Mouse (Mus musculus): ENCODE measurements around the gene Haus6. TPM values are rescaled to one million over a fixed set of nuclear protein-coding genes. Genes with fewer than 3 reads are reported as not detected.

The Haus6 gene
- polyA plus RNA-seq, 1 experiment from 2014 or later: 7.6 TPM

DNA sequence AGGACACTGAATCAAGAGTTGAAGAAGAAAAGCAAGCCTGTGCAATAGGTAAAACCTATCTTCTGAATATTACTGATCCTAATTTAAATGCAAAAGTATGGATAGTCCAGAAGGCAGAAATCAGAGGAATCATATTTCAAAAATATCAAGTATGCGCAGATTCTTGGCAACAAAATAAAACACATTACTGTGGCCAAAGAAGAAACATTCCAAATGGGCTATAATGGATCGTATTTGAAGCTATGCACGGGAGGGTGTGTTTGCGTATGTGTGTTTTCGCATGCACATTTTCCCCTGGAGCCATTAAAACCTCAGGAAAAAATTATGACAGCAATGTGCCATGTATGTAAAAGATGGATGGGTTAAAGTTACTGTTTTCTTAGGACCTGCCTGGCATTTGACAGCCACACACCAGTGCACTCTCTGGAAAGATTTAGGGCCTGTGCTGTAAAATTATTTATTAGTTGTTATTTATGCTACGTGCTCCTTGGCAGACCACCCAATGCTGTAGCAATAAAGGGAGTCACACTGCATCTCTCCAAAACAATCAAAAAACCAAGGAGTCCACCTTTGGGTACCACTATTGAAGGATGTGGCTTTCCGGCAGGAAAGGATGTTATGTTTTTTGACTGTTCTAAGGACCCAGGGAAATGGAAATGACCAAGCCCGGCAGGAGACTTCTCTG lies 78.3 kb downstream of the Haus6 start:
- Histone ChIP-seq H3K36me3 (no peaks in the 10 kb centered on the region), H3K4me2 (no peak overlapping the region), H3K9me3 (replicated peaks) (no peaks in the 10 kb centered on the region), H3K4me3 (no peak overlapping the region), H3K27ac (0 out of 2 replicates have a peak overlapping the region, but pooled peaks have one; percentile 20), H3K4me1 (replicated peaks) (peaks cover 5% of the 10 kb centered on the region), H3K27me3 (no peaks in the 10 kb centered on the region), H3K9ac (no peak overlapping the region)
- ATAC-seq (replicated peaks; ENCODE audit: insufficient number of reproducible peaks, insufficient read depth, low FRiP score, low read depth): no peak
- WGBS: 69% methylated on average over 8 of the region's 8 CpGs

GRCm38 (mm10) chr4:86529161-86529560 lies 82.7 kb downstream of the Haus6 start:
- Histone ChIP-seq H3K4me3 (no peak overlapping the region), H3K9ac (no peak overlapping the region), H3K27ac (no peak overlapping the region), H3K4me2 (no peak overlapping the region), H3K4me1 (replicated peaks) (peaks cover 4% of the 10 kb centered on the region), H3K9me3 (replicated peaks) (no peaks in the 10 kb centered on the region), H3K36me3 (no peaks in the 10 kb centered on the region), H3K27me3 (no peaks in the 10 kb centered on the region)
- ATAC-seq (replicated peaks; ENCODE audit: insufficient number of reproducible peaks, insufficient read depth, low FRiP score, low read depth): no peak
- WGBS: 75% methylated on average over 6 of the region's 6 CpGs

Other genes starting within 250 kb of the Haus6 start
- 0.15 TPM in 1 of 2 replicates, not detected in the other for gene Saxo1, start 53.7 kb downstream of the Haus6 start, polyA plus RNA-seq (2015; fragmentation: Nextera tagmentation; extraction: Ambion mirVana)
- gene Rraga, start 36.4 kb downstream of the Haus6 start, polyA plus RNA-seq (2015; fragmentation: Nextera tagmentation; extraction: Ambion mirVana): 50.0 and 50.9 TPM in 2 replicates
- gene Plin2, start 58.0 kb upstream of the Haus6 start, polyA plus RNA-seq (2015; fragmentation: Nextera tagmentation; extraction: Ambion mirVana): 62.8 and 71.7 TPM in 2 replicates
- 5.2 and 6.5 TPM in 2 replicates for gene Dennd4c, start 136.5 kb upstream of the Haus6 start, polyA plus RNA-seq (2015; fragmentation: Nextera tagmentation; extraction: Ambion mirVana)
- 405 and 410 TPM in 2 replicates for gene Rps6, start 245.4 kb upstream of the Haus6 start, polyA plus RNA-seq (2015; fragmentation: Nextera tagmentation; extraction: Ambion mirVana)